Mouse (Mus musculus) kidney, adult 11 months (tissue): ENCODE results near the gene Iqschfp.

ENCODE experiments used
- DNase-seq: peaks from one replicate; pipeline ENCODE4 v3.0.0; 2022

Iqschfp gene

DNA sequence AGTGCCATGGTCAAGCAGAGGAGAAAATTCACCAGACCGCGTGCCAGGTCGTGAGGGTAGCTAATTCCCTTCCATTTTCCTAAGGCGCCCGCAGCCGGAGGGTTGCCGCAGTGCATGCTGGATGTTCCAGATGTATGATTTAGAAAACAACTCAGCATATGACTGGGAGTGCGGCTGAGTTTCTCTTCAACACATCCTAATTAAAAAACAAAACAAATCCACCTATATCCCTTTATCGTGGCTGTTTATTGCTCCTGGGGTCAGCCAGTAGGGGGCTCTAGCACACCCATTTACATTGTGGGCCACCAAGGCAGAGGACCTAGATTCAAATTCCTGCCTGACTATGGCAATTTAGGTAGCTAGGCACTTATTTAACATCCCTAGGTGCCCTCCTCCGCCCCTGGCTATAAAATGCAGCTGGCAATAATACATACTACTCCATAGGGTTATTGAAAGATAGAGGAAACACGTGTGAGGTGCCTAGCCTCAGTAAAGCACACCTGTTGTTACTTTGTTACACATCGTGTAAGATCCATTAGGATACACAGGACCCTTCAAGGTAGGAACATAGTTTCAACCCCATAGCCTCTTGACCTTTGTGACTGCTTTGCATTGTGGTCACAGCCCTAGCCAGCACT lies 690.2 kb downstream of the Iqschfp start:
- DNase-seq = no peak

DNA sequence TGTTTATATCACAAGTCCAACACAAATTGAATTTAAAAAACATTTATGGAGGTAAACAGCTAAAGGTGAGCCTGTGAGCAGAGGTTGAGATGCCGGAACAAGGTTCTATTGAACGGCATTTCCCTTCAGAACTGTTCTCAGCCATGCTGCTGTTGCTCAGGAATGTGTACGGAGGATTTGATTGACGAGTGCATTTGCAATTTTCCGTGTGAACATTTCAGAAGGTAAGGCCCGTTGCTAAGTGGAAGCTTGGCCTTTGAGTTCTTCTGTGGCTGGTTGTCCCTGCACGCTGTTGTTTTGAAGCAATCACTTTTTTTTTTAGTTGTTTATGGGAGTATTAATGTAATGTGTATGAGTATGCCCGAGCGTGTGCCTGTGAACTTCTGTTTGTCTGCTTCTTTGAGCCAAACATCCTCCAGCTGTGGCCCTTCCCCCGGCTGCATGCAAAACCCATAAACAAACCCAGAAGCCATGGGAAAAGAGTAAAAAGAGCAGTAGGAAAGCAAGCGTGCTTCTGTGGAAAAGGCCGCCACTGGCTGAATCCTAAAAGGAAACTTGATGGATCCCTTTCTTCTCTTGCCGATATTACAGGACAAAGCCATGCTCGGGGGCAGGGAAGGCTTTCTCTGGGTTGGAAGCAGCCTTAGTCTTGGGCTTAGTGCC lies 691.1 kb downstream of the Iqschfp start:
- no peak for DNase-seq

DNA sequence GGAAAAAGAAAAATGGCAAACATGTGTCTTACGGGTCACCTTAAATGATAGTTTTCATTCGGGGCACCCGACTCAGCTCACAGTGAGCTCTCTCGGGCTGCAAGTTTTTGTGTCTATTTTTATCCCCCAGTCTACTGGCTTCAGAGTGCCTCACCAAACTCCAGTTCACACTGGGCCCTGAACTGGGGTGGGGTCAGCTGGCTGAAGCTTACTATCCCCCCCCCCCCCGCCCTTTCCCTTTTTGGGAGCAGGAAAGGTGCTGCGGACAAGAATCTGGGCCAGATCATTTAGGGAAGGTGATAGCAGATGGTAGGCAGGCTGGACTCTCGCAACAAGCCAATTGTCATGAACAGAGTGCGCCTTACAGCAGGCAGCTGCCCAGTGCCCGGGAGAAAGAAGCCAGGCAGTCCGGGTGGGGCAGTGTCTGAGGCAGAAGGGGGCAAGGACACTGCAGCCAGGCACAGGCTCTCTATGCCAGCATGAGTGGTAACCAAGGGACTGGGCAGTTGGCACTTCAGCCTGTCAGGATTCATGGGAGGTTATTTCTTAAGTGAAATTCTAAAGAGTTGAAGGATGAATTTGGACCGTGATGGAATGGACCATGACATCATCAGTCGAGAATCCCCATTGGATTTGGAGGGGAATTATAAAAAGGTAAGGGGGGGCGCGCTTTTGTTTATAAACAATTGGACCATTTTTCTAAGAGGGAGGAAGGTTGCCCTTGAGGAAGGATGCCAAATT lies 691.9 kb downstream of the Iqschfp start:
- no peak for DNase-seq

DNA sequence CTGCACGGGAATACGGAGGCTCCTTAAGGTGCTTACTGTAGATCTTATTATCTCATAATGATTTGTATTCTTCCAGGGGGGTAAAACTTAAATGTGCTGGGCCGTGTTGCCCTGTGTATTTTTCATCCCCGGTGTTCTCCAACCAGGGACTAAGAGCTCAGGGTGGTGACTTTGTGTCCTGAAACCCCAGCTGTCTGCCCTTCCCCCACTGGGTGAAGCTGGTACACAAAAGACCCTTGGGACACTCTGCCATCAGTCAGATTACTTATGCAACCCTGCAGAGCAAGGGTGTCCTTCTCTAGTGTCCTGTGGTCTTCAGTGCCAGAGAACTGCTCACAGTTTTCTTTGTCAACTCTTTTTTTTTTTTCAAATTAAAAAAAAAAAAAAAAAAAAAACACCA lies 693.2 kb downstream of the Iqschfp start:
- no peak for DNase-seq

DNA sequence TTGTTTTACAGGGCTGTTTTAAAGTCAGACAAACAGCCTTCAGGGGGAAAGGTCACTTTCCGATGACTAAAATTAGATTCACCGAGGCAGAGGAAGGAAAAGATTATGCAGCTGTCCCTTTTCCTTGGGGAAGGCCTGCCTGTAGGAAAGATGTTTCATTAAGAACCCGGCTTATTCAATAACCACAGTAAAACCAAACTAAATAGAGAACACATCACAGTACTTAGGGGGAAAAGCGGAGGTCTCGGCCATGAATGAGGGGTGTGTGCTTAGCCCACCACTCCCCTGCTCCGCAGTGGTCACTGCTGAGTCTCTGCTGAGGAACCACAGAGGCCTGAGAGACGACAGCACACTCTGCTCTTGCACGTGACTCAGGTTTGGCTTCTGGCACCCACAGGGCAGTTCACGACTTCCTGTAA lies 694.6 kb downstream of the Iqschfp start:
- DNase-seq = no peak

DNA sequence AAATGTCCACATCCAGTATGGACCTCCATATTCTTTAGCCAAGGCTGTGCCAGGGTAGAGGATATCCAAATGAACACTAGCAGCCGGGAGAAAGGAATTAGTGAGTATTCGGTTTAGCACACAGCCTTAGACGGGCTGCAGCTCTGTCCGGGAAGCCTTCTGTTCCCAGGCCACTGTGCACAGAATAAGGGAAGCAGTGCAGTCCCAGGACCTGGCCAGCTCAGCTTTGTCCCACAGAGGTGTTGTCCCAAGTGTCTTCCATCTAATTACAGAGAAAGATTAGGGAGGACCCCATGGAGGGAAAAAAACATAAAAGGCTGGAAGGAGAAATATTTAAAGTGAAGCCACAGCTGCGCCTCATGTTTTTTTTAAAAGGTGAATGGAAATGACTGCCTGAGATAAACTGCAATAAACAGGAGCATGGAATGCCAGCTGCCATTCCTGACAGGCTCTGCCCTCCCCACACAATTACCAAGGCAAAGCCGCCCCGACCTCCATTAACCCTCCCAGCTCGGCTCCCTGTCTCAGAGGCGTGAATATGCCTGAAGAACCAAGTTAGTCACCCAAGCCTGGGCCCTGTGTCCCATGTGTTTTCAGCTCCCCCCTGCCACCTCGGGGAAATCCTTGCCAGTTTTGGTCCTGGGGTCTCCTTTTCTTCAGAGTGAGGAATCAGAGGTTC lies 695.7 kb downstream of the Iqschfp start:
- no peak for DNase-seq

DNA sequence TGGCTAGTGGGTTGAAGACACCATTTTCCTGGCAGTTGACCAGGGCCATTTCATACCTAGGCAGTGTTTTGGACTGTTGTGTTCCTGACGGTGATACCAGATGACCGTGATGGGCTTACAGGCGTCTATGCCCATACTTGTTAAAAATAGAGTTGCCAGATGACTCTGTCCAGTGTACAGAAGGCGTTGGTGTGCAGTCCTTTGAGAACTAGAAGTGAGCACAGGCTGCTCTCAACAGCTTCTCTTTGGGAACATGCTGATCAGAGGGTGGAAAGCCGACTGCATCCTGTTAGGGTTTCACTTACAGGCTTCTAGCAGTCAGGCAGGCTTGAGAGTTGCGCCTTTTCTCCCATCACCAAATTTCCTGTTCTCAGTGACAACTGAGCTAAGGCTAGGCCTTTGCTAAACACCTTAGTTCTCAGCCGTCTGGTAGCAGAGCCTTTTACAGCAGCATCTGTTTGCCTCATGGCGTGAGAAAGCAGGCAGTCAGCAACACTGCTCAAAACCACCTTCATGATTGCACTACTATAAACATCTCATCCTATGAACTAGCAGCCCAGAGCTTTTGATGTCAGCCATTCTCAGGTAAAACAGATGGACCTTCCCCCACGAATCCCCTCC lies 697.3 kb downstream of the Iqschfp start:
- DNase-seq = no peak

DNA sequence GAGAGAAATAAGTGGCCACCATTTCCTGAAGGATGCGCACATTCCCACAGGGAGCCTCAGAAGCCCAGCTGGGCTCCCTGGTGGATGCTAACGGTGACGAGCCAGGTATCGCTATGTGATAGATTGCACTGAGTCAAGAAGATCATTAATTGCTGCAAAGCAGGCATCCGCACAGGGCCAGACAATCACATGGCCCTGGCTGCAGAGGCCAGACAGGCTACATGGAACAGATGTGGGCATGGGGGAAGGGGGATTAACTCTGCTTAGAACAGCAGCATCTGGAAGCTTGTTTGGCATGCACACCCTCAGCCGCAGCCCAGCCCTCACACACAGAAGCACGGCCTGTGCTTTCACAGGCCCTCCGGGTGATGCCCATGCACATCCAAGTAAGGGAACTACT lies 698.4 kb downstream of the Iqschfp start:
- DNase-seq = no peak

DNA sequence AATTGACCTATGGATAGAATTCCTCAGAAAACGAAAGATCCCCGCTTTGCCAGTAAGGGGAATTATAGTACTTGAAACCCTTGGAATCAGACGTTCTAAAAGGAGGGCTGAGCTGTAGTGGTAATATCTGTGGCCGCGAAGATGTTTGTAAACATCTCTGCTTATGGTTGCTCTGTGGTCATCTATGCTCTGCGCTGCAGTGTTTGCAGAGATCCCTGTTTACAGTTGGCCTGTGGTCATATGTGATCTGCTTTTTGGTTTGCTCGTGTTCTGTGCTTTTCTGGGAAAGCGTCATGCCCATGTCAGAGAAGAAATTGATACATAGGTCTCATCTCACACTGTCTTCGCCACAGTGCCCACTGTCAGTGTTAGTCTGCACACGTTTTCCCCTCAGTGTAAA lies 700.5 kb downstream of the Iqschfp start:
- no peak for DNase-seq

DNA sequence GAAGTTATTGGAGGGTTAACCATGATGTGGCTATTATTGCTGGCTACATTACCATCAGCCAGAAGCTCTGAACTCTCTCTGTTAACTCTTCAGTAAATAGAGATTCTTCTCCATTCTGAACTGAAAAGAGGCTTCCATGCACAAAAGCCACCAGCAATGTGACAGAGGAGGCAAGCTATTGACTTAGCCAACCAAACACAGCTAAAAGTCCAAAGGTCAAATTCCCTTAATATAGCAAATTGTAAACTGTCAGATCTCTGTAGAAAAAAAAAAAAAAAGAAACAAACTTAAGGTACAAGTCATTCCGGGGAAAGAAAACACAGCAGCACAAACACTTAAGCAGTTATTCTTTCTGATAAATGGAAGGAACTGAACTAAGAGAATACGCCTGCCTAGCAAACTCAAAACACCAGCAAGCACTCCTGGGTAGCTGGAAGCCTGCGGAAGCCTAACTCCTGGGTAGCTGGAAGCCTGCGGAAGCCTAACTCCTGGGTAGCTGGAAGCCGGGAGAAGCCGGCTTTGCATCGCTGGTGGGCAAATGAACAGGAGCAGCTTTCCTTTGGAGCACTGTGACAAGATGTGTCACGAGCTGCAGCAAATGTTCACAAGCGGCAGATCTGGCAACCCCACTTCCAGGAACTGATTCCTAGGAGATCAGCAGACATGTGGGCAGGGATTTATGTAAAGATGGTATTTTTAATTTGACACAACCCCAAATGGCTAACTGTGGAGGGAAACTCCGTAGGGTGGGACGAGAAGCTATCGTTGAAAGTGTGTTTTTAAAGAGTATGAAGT lies 701.2 kb downstream of the Iqschfp start:
- no peak for DNase-seq

DNA sequence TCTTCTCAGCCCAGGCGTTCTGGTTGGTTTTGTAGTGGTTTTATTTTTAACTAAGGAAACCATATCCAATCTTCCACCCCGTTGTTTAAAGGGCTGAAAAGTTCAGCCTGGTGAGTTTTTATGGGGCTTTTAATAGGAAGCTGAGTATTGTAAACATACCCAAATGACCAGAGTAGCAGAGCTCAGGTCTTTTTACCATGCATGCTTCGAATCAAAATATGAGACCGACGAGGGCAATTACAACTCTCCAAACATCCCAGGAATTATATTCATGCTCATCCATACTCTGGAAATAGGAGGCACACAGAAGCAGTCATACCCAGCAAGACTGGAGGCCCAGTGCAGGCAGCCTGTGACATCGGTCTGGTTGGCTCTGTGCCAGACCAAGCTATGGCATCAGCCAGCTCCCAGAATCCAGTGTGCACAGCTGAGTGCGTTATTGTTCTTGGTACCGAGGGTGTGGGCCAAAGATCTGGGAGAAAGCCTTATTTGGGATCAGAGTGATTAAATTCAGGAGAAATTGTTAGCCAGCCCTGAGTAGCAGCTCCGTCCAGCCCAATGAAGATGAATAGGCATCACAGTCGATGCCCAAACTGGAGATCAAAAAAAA lies 703.4 kb downstream of the Iqschfp start:
- no peak for DNase-seq

DNA sequence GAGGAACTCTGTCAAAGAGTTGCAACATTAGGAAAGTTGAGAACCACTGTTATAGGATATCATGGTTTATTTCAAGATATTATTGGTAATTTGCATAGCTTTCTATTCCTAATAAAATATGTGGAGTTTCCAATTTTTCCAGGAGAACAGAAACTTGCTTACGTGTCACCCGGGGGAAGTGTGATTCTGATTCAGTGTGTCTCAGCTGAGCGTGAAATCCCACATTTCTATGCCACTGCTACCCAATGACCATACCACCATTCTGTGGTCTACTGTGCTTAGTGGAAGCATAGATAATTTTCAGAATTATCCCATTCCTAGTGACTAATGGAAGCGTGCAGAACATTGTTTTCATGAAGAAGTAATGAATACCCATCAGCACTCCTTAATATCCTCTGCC lies 704.9 kb downstream of the Iqschfp start:
- no peak for DNase-seq

DNA sequence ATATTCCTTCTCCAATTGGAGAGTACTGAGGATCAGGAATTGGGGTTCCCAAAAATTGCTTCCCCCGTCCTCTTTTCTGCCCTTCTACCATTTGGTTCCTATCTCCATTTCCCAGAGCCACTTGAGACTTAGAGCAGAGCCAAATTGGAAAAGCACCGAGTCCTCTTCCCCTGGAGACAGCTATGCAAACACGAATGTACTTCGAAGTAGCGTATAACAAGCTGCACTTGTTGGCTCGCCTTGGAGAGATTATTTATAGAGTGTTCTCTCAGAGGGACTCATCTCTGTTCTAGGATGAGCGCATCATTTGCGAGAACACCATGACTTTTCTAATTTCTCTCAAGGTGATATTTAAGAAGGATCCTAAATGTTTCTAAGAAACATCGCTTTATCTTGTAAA lies 710.9 kb downstream of the Iqschfp start:
- no peak for DNase-seq

DNA sequence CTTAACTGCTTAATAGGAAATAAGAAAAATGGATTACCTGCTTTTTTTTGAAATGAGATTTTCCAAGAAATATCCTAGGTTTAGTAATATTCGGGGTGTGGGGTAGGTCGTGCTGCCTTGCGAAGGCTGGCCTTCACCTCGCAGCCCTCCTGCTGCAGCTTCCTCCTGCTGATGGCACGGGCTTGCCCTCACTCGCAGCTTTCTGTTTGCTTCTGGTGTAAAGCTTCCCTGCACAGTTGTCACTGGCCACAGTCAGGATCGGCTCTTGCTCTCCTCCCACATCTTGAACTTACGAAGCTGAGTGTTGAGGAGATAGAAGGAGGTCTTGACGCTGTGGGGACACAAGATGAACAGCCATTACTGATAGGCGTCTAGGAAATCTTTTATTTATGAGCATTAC lies 712.4 kb downstream of the Iqschfp start:
- DNase-seq = no peak

DNA sequence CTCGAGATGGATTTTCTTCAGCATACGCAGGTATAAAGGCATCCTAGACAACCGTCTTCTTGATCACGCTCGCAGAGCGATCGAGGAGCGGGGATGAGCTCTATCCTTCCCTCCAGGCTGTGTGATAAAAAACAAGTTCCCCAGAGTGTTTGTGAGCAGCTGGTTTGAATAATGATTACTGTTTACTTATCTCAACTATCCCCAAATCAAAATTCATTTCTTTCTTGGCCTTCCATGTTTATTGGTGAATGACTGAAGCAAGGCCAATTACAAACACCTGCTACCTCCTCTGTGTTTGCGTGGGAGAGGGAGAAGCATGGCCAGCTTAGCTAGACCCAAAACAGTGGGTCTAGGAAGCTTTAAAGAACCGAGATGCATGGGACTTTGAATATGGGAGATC lies 712.9 kb downstream of the Iqschfp start:
- DNase-seq = no peak

DNA sequence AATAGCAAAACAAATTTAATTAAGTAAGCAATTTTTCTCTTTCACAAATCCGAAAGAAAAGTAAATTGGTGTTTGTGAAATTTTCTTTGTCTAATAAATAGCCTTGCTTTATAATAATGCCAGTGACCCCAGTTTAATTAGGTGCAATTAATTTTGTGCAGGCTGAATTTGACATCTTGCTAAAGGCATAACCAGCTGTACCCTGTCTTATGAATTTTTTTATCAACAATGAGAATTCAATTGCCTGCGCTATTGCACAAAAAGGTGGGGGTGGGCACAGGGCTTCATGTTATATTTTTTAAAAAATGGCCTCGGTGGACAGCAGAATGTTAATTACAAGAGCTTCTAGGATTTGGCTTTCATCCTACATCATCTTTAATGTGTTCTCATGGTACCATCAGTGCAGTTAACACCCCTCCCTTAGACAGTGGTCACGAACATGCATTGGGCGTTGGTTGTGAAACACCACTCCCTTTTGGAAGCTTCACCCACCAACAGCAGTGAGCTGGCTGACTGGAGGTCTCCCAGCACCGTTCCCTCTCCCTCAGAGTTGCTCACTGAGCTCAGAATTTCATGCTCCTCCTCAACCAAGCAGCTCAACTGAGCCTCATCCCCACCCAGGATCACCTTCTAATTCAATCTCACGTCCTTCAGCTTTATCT lies 714.0 kb downstream of the Iqschfp start:
- DNase-seq = no peak

DNA sequence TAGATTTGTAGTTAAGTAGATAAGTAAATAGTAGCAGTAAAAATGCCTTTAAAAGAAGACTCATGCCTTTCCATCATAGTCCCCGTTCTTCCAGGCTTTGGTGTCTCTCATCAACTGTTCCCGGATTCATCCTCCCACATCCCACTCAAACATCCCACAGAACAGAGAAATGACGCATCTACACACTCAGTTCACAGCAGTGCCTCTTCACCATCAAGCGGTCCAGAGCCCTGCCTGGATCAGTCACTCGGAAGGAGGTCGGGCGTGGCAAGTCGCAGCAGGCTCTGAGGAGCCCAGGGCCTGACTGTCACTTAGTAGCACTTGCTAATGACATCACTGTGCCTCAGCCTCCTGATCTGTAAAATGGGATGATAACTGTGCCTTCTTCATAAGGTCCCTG lies 714.7 kb downstream of the Iqschfp start:
- no peak for DNase-seq

DNA sequence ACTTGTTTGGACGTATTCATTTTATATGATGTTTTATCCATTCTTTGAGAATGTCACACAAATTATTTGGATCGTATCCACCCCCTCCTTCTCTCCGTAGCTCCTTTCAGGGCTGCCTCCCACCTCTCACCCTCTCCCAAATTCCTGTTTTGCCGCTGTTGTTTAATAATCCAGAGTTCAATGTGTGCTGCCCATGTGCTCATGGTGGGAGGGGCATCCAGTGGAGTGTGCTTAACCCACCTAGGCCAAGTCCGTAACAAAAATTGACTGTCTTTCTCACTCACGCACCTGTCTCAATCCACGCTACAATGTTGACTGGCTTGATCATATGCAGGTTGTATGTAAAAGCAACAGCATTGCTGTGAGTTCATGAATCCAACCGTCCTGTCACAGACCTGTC lies 715.3 kb downstream of the Iqschfp start:
- no peak for DNase-seq

DNA sequence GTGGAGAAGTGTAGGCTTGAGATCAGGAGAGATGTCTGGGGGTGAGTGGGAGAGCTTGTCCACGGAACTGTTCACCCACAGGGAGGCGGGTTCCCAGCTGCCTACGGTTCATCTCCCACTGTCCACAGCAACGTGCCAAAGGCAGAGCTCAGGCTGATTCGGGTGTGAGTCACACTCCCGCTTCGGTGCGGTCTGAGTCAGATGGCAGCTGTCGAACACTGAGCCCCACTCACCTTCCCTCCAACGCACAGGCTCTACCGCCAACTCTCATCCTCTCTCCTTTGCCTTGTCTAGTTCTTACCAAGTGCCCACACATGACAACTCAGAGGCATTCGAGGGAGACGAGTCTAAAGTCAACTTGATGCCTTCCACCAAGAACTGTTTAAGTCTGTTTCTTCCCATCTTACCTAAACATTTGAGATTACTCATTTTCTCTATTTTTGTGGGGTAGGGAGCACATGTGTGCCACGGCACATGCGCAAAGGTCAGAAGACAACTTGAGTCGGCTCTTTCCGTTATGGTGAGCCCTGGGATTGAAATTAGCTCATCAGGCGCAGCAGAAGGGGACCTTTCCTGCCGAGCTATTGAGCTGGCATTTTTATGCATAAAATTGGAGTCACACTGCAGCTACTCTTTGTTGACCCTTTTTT lies 716.9 kb downstream of the Iqschfp start:
- DNase-seq = no peak

DNA sequence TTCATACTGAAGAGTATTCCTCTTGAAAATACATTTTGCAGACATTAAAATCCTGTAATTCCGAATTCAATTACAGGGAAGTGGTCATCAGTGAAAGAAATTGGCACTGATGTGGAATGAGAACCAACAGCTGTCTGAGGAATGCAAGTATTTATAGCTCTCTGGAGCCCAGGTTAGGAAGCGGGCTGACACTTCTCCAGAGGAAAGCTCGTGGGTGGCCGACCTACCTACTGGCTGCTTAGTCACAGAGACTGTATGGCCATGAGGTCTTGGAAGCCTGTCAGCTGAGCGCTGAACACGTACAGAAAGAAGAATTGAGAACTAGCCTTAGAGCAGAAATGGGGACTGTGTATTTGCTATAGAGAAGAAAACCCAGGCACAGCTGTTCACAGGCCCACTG lies 718.0 kb downstream of the Iqschfp start:
- no peak for DNase-seq
